Mouse (Mus musculus): ENCODE measurements around the gene Cryzl2.

The Cryzl2 gene

GRCm38 (mm10) chr1:157443723-157444561, 14.4 kb upstream of the Cryzl2 start:
- DNase-seq (ENCODE audit: low spot score): no peak

GRCm38 (mm10) chr1:157444632-157445300, 13.6 kb upstream of the Cryzl2 start:
- DNase-seq (ENCODE audit: low spot score): no peak

GRCm38 (mm10) chr1:157445398-157445910, 12.9 kb upstream of the Cryzl2 start:
- DNase-seq (ENCODE audit: low spot score): no peak

- peak; percentile 68 for DNase-seq (ENCODE audit: low spot score)
Measured at GRCm38 (mm10) chr1:157446325-157446724, 12.1 kb upstream of the Cryzl2 start.

GRCm38 (mm10) chr1:157447142-157447541, 11.2 kb upstream of the Cryzl2 start:
- no peak for DNase-seq (ENCODE audit: low spot score)

- DNase-seq (ENCODE audit: low spot score): no peak
Measured at GRCm38 (mm10) chr1:157448164-157448804, 10.1 kb upstream of the Cryzl2 start.

GRCm38 (mm10) chr1:157448805-157449188, 9.6 kb upstream of the Cryzl2 start:
- DNase-seq (ENCODE audit: low spot score): no peak

- DNase-seq (ENCODE audit: low spot score): no peak
Measured at GRCm38 (mm10) chr1:157449532-157449931, 8.8 kb upstream of the Cryzl2 start.

GRCm38 (mm10) chr1:157449981-157450636, 8.3 kb upstream of the Cryzl2 start:
- no peak for DNase-seq (ENCODE audit: low spot score)

- no peak for DNase-seq (ENCODE audit: low spot score)
Measured at GRCm38 (mm10) chr1:157452284-157452683, 6.1 kb upstream of the Cryzl2 start.

- no peak for DNase-seq (ENCODE audit: low spot score)
Measured at GRCm38 (mm10) chr1:157452759-157453549, 5.4 kb upstream of the Cryzl2 start.

- no peak for DNase-seq (ENCODE audit: low spot score)
Measured at GRCm38 (mm10) chr1:157454876-157455275, 3.5 kb upstream of the Cryzl2 start.

- no peak for DNase-seq (ENCODE audit: low spot score)
Measured at GRCm38 (mm10) chr1:157457789-157458188, 588 bp upstream of the Cryzl2 start.

- no peak for DNase-seq (ENCODE audit: low spot score)
Measured at GRCm38 (mm10) chr1:157459904-157460303, 1.5 kb downstream of the Cryzl2 start.

GRCm38 (mm10) chr1:157461276-157461675, 2.9 kb downstream of the Cryzl2 start:
- no peak for DNase-seq (ENCODE audit: low spot score)

- no peak for DNase-seq (ENCODE audit: low spot score)
Measured at GRCm38 (mm10) chr1:157462336-157462735, 4.0 kb downstream of the Cryzl2 start.

- no peak for DNase-seq (ENCODE audit: low spot score)
Measured at GRCm38 (mm10) chr1:157465194-157465593, 6.8 kb downstream of the Cryzl2 start.

- no peak for DNase-seq (ENCODE audit: low spot score)
Measured at GRCm38 (mm10) chr1:157467866-157468265, 9.5 kb downstream of the Cryzl2 start.

- DNase-seq (ENCODE audit: low spot score): no peak
Measured at GRCm38 (mm10) chr1:157470761-157471386, 12.5 kb downstream of the Cryzl2 start.

- DNase-seq (ENCODE audit: low spot score): no peak
Measured at GRCm38 (mm10) chr1:157472716-157473115, 14.3 kb downstream of the Cryzl2 start.

GRCm38 (mm10) chr1:157474865-157475264, 16.5 kb downstream of the Cryzl2 start:
- DNase-seq (ENCODE audit: low spot score): no peak
